Mouse (Mus musculus) midbrain, embryonic 11.5 days (tissue): ENCODE measurements at regions not wholly inside any gene's neighbourhood (a gene's known extent, or its start where the extent isn't known, plus 50 kb on each side); places are given as distances from the start of the nearest gene placed in this dataset.
A peak's percentile ranks its signal among the peaks of the same experiment; 100 is the strongest.
"Not testable (repeated sequence)": the region's sequence is repeated elsewhere in the genome, so short reads cannot be mapped to it uniquely, and the experiment has no call there.

Experiments
- ATAC-seq: fragments of 200-750 bp; cut with Nextera tagmentation; 2 replicates; pipeline ENCODE4 v1.8.0; 2017; ENCODE audit warnings: moderate TSS enrichment, moderate library complexity; ENCODE audit not compliant: low FRiP score
- DNase-seq: peaks from one replicate; pipeline ENCODE4 v3.0.0; 2015; ENCODE audit warnings: low spot score; ENCODE audit errors: missing footprints
- H3K27ac ChIP-seq: fragments of 300-500 bp; sonication (generic); 2 replicates; pipeline ENCODE4 v1.5.1; 2014; ENCODE audit warnings: low read depth, low read length
- H3K27me3 ChIP-seq: fragments of 300-500 bp; sonication (generic); 2 replicates; pipeline ENCODE4 v1.6.1; 2014; ENCODE audit warnings: mild to moderate bottlenecking, low read length, moderate library complexity, mixed read lengths; ENCODE audit not compliant: control insufficient read depth, insufficient read depth
- H3K36me3 ChIP-seq: fragments of 300-500 bp; sonication (generic); 2 replicates; pipeline ENCODE4 v1.6.1; 2014; ENCODE audit warnings: mild to moderate bottlenecking, low read length, moderate library complexity, mixed read lengths; ENCODE audit not compliant: control insufficient read depth, insufficient read depth
- H3K4me1 ChIP-seq: fragments of 300-500 bp; sonication (generic); 2 replicates; pipeline ENCODE4 v1.6.1; 2014; ENCODE audit warnings: low read length; ENCODE audit not compliant: control insufficient read depth, insufficient read depth
- H3K4me2 ChIP-seq: fragments of 300-500 bp; sonication (generic); 2 replicates; pipeline ENCODE4 v1.6.1; 2014; ENCODE audit warnings: mild to moderate bottlenecking, moderate library complexity
- H3K4me3 ChIP-seq: fragments of 300-500 bp; sonication (generic); 2 replicates; pipeline ENCODE4 v1.5.1; 2014; ENCODE audit warnings: low read depth, low read length
- H3K9ac ChIP-seq: fragments of 300-500 bp; sonication (generic); 2 replicates; pipeline ENCODE4 v1.6.1; 2014; ENCODE audit warnings: low read length
- H3K9me3 ChIP-seq: fragments of 300-500 bp; sonication (generic); 2 replicates; pipeline ENCODE4 v1.6.1; 2016; ENCODE audit warnings: low read length; ENCODE audit not compliant: control insufficient read depth
- WGBS: fragments of 180-500 bp; shearing (Covaris S2); extraction: QIAGEN DNeasy Blood & Tissue Kit; methylation state at CpG from one replicate; pipeline ENCODE4 v1.1.7; 2014; 5-methylcytosine and 5-hydroxymethylcytosine counted together

- ATAC-seq (peak; percentile 94), DNase-seq (peak; percentile 85)
- Histone ChIP-seq H3K27me3 (no peaks in the 10 kb centered on the region), H3K4me2 (no peak overlapping the region), H3K9ac (no peak overlapping the region), H3K9me3 (no peaks in the 10 kb centered on the region), H3K36me3 (no peaks in the 10 kb centered on the region), H3K4me1 (peaks cover 7% of the 10 kb centered on the region), H3K27ac (no peak overlapping the region), H3K4me3 (no peak overlapping the region)
- 17% methylated on average over 3 of the region's 3 CpGs for WGBS
Observed at GRCm38 (mm10) chr3:56962248-56963013, 339.4 kb downstream of the Tm4sf1 start.

DNA sequence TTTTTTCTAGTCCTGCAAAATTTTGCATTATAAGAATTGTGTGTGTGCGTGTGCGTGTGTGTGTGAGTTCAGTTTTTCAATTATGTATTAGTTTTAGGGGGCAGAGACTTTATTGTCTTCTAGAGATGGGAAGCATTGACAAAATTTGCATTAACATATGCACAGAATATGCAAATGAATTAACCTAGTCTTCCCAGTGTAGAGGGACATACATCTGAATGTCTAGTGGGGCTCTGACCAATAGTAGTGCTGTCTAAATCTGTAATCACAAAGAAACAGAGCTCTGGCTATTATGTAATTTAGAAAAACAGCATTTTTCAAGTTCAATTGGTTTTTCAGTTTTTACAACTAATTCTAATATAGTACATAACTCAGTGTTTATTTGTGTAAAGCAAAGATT lies 344.8 kb downstream of the Tm4sf1 start:
- 84% methylated on average over 2 of the region's 2 CpGs for WGBS
- Histone ChIP-seq H3K4me1 (peaks cover 7% of the 10 kb centered on the region; the same call in 1 of the 2 replicates), H3K27ac (no peak overlapping the region), H3K4me3 (no peak overlapping the region), H3K36me3 (no peaks in the 10 kb centered on the region), H3K9ac (no peak overlapping the region), H3K4me2 (no peak overlapping the region), H3K9me3 (no peaks in the 10 kb centered on the region), H3K27me3 (no peaks in the 10 kb centered on the region)
- ATAC-seq, result no peak
- no peak for DNase-seq

- peaks cover 7% of the 10 kb centered on the region; the same call in 1 of the 2 replicates for H3K4me1 ChIP-seq
- no peak overlapping the region for H3K9ac ChIP-seq
- ATAC-seq (no peak), DNase-seq (no peak)
- no peak overlapping the region for H3K4me3 ChIP-seq
- H3K9me3 ChIP-seq, result no peaks in the 10 kb centered on the region
- 48% methylated on average over 2 of the region's 2 CpGs for WGBS
- no peaks in the 10 kb centered on the region for H3K36me3 ChIP-seq
- H3K27me3 ChIP-seq, result no peaks in the 10 kb centered on the region
- no peak overlapping the region for H3K27ac ChIP-seq
- H3K4me2 ChIP-seq, result no peak overlapping the region
Observed at GRCm38 (mm10) chr3:56955799-56956121, 346.0 kb downstream of the Tm4sf1 start.

DNA sequence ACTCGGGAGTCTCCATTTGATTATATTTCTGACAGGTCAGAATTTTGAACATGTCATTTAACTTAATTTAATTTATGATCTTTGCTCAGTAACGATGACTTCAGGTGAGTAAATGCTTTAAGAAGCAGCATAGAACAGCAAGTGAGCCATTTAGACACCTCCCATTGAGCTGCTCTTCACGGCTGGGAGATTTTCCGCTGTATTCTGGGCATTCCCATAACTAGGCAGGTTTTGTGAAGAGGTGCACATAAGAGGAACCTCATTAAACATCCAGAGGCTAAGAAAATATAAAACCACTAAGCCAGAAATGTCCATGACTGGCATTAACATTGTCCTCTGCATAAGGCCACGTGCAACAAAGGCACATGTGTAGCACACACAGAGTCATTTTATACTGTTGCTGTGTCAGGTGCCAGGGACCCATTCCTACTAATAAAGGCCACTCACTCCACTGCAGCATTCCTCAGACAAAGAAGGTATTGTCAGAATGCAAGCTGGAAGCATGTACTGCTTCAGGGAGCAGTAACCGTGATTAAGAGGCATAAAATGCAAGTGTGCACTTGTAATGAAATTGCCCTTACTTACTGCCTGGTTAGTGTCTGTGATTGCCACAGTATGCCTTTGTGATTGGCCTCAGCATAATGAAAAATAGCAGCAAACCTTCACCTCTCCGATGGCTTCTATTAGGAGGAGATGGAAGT lies 346.5 kb downstream of the Tm4sf1 start:
- H3K9me3 ChIP-seq, result no peaks in the 10 kb centered on the region
- no peak overlapping the region for H3K4me2 ChIP-seq
- DNase-seq (no peak), ATAC-seq (peak; percentile 72)
- no peaks in the 10 kb centered on the region for H3K36me3 ChIP-seq
- 54% methylated on average over 7 of the region's 7 CpGs for WGBS
- H3K9ac ChIP-seq, result no peak overlapping the region
- H3K4me3 ChIP-seq, result no peak overlapping the region
- H3K27ac ChIP-seq, result no peak overlapping the region
- H3K27me3 ChIP-seq, result no peaks in the 10 kb centered on the region
- H3K4me1 ChIP-seq, result peaks cover 7% of the 10 kb centered on the region; the same call in 1 of the 2 replicates

GRCm38 (mm10) chr3:56942557-56942956 lies 359.2 kb downstream of the Tm4sf1 start:
- H3K9me3 ChIP-seq, ATAC-seq, H3K27ac ChIP-seq, H3K36me3 ChIP-seq, H3K4me3 ChIP-seq, H3K4me1 ChIP-seq, H3K27me3 ChIP-seq, H3K4me2 ChIP-seq, DNase-seq, H3K9ac ChIP-seq: not testable (repeated sequence)
- no CpG with 5 or more reads among the region's 1 CpGs for WGBS

DNA sequence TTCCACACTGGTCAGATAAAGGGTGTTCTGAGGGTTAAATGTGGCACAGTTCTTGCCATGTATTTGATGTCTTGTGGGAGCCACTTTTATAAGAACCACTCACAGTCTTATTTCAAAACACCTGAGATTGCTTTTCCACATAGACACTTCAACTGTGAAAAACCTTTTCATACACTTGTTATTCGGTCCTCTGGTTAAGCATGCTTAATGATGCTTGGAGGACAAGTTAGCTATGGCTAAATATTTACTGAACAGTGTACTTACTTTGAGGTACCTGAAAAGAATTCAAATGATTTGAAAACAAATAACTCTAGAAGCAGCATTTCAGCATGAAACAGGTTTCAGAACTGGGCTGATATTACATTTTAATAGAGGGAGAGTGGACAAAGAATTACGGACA lies 372.8 kb downstream of the Tm4sf1 start:
- WGBS, result 100% methylated on average over 1 of the region's 2 CpGs
- H3K4me1 ChIP-seq, ATAC-seq, DNase-seq, H3K4me2 ChIP-seq, H3K9ac ChIP-seq, H3K36me3 ChIP-seq, H3K27me3 ChIP-seq, H3K9me3 ChIP-seq, H3K4me3 ChIP-seq, H3K27ac ChIP-seq: not testable (repeated sequence)

GRCm38 (mm10) chr3:56898491-56898890 lies 403.3 kb downstream of the Tm4sf1 start:
- ATAC-seq, result no peak
- Histone ChIP-seq H3K4me2 (no peak overlapping the region), H3K27ac (no peak overlapping the region), H3K4me1 (no peaks in the 10 kb centered on the region), H3K9me3 (no peaks in the 10 kb centered on the region), H3K9ac (no peak overlapping the region), H3K27me3 (no peaks in the 10 kb centered on the region), H3K36me3 (no peaks in the 10 kb centered on the region), H3K4me3 (no peak overlapping the region)
- WGBS, result 90% methylated on average over 2 of the region's 2 CpGs
- no peak for DNase-seq

GRCm38 (mm10) chr3:56877062-56877461 lies 424.7 kb downstream of the Tm4sf1 start:
- Histone ChIP-seq H3K36me3 (no peaks in the 10 kb centered on the region), H3K9ac (no peak overlapping the region), H3K27ac (no peak overlapping the region), H3K27me3 (no peaks in the 10 kb centered on the region), H3K4me1 (no peaks in the 10 kb centered on the region), H3K4me3 (no peak overlapping the region), H3K9me3 (no peaks in the 10 kb centered on the region), H3K4me2 (no peak overlapping the region)
- 89% methylated on average over 4 of the region's 4 CpGs for WGBS
- no peak for DNase-seq
- no peak for ATAC-seq

DNA sequence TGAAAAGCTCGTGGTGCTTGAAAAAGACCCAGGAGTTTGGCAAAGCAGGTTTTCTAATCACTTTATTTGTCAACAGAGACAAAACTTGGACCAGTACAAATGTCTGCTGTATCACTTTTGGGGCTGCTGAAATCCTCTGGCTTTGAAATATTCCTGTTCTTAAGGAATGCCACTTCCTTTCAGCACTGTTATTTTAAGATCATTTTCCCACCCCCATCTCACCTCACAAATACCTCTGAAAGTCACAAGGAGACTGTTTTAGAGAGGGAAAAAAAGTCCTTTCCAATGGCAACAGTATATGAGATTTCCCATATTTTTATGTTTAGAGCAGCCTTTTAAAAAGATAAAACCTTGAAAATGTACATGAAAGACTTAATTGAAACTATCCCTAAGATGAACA lies 438.2 kb downstream of the Tm4sf1 start:
- no peak for ATAC-seq
- no peak overlapping the region for H3K4me2 ChIP-seq
- no peaks in the 10 kb centered on the region for H3K9me3 ChIP-seq
- H3K4me1 ChIP-seq, result no peaks in the 10 kb centered on the region
- DNase-seq, result no peak
- H3K27me3 ChIP-seq, result no peaks in the 10 kb centered on the region
- H3K9ac ChIP-seq, result no peak overlapping the region
- H3K27ac ChIP-seq, result no peak overlapping the region
- no peak overlapping the region for H3K4me3 ChIP-seq
- H3K36me3 ChIP-seq, result no peaks in the 10 kb centered on the region
- 88% methylated on average over 1 of the region's 1 CpGs for WGBS
